Mouse (Mus musculus): Measurements from ENCODE around the gene Slc35f6.

GRCm38 (mm10) chr5:30646036-30646435, 1.7 kb upstream of the Slc35f6 start:
- TF ChIP-seq CTCF (conservative IDR thresholded peaks at IDR 0.05; ENCODE audit: insufficient read depth, insufficient read length, low read depth, low read length) (no peak), POLR2A (IDR thresholded peaks at IDR 0.05; ENCODE audit: low read depth, low read length) (no peak)

Measured in kidney, adult 2 months (tissue).